Mouse (Mus musculus): ENCODE results near the gene Fam71f2.

DNA sequence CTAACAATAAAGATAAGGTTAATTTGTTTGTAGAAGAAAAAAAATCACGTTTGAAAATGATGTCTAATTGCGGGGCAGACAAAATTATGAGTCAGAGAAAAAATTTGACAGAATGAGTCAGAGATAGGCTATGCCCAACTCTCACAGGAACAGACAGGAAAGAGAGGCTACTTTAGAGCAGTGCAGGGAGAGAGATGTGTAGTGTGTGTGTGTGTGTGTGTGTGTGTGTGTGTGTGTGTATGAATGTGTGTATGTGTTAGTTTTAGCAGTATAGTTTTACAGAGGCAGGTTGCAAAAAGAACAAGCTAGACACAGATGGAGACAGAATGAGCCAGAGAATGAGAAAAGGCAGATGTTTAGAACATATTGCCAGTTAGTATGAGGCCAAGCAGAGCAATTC, 19.7 kb downstream of the Fam71f2 start:
- TF ChIP-seq POLR2A (IDR thresholded peaks at IDR 0.05; ENCODE audit: borderline replicate concordance, low read depth, low read length) (no peak), CTCF (IDR thresholded peaks at IDR 0.05; ENCODE audit: low read depth, low read length) (no peak)
